Mouse (Mus musculus) gastrocnemius, postnatal 25 days (tissue): ENCODE data around the gene Gid4. TPM values are rescaled to one million over a fixed set of nuclear protein-coding genes. Genes with fewer than 3 reads are reported as not detected.

Source experiments
- total RNA-seq, 2 experiments: library from RNA; stranded (reverse); gene quantifications; 1 replicate in 1 of 2; 2 replicates in 1 of 2; pipeline ENCODE4 v1.2.3; 2021

Gid4 gene
- total RNA-seq, 2 experiments from 2014 or later, result 45.2 to 50.9 TPM

Other genes starting within 250 kb of the Gid4 start
- gene Srebf1, start 194.6 kb upstream of the Gid4 start, total RNA-seq, result 10 to 100 TPM; 16.8 to 20.0 TPM
- 10 to 100 TPM; 45.8 to 54.3 TPM for gene Tom1l2, start 64.2 kb upstream of the Gid4 start, total RNA-seq
- gene Drc3, start 63.8 kb upstream of the Gid4 start, total RNA-seq, result under 1 TPM; 0.59 to 0.86 TPM
- 10 to 100 TPM; 27.0 to 31.1 TPM for gene Atpaf2, start 1.3 kb downstream of the Gid4 start, total RNA-seq
- 10 to 100 TPM; 22.5 to 24.2 TPM for gene Drg2, start 37.4 kb downstream of the Gid4 start, total RNA-seq
- gene Myo15, start 52.2 kb downstream of the Gid4 start, total RNA-seq, result under 1 TPM in 1 of 2 experiments, not detected in 1; 0.03 TPM
- 10 to 100 TPM; 89.1 to 99.7 TPM for gene Alkbh5, start 119.2 kb downstream of the Gid4 start, total RNA-seq